Mouse (Mus musculus) cerebellum, postnatal 36 days (tissue): ENCODE results near the gene Gm17949.

Source experiments
- DNase-seq, 2 experiments: peaks; one replicate each; pipeline ENCODE4 v3.0.0; 2021 to 2022; ENCODE audit warnings: mixed read lengths in 2 of 2

The Gm17949 gene

GRCm38 (mm10) chr17:57011236-57012141 is at the start of gene Gm17949, which contains the start of gene Gtf2f1:
Gene Gm17949 (plus strand): TSS chr17:57011469.
Gene Gtf2f1 (minus strand): TSS chr17:57011288.
- peak; percentile 92 to 98 for DNase-seq

GRCm38 (mm10) chr17:56961880-56962279 is 49.4 kb upstream of the Gm17949 start:
- DNase-seq: no peak

- DNase-seq: no peak
Measured at GRCm38 (mm10) chr17:56962642-56963405, 48.4 kb upstream of the Gm17949 start.

DNA sequence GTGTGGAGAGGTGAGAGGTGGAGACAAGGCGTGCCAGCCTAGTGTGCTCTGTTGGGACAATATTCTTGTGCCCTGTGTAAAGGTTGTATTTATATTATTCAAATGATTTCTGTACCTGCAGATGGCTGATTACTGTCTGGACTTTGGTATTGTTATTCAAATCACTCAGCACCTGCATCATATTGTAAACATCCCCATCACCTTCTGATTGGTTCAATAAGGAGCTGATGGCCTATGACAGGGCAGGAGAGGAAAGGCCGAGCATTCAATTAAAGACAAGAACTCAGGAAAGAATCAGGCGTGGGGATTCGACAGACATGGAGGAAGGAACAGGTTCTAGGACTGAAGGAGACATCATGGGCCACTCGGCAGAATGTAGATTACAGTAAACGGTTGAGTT is 47.6 kb upstream of the Gm17949 start:
- no peak for DNase-seq

DNA sequence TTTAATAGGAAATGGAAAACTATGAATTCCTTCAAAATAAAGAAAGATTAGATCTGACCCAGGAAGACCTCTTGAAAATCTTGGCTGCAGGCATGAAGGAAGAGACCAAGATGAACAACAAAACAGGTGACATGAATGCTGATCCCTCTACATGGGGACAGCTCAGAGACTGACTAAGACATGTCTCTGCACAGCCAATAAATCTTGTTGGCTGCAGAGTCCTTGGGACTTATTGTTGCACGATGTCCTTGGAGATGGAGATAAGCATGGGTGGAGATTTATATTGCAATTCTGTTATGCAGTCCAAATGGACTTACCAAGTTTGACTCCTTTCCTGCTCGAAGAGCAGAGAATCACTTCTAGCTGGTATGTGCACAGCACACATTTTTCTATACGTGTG is 41.9 kb upstream of the Gm17949 start:
- DNase-seq: no peak

- DNase-seq: no peak
Measured at GRCm38 (mm10) chr17:56970081-56970480, 41.2 kb upstream of the Gm17949 start.

- DNase-seq: no peak
Measured at GRCm38 (mm10) chr17:56973956-56974707, 37.1 kb upstream of the Gm17949 start.

- no peak for DNase-seq
Measured at GRCm38 (mm10) chr17:56974708-56975240, 36.5 kb upstream of the Gm17949 start.

DNA sequence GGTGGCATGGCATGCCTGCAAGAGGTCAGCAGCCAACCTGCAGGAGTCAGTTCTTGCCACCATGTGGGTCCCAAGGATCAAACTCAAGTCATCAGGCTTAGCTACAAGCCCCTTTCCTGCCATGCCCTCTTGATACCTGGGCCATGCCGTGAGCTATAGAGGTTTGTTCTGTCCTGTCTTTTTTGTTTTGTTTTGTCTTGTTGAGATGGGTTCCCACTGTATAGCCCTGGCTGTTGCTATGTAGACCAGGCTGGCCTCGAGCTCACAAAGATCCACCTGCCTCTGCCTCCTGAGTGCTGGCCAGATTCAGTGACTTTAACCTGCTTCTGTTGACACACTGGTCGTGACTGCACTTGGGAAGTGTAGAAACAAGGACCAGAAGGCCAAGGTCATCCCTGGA is 35.9 kb upstream of the Gm17949 start:
- no peak for DNase-seq

DNA sequence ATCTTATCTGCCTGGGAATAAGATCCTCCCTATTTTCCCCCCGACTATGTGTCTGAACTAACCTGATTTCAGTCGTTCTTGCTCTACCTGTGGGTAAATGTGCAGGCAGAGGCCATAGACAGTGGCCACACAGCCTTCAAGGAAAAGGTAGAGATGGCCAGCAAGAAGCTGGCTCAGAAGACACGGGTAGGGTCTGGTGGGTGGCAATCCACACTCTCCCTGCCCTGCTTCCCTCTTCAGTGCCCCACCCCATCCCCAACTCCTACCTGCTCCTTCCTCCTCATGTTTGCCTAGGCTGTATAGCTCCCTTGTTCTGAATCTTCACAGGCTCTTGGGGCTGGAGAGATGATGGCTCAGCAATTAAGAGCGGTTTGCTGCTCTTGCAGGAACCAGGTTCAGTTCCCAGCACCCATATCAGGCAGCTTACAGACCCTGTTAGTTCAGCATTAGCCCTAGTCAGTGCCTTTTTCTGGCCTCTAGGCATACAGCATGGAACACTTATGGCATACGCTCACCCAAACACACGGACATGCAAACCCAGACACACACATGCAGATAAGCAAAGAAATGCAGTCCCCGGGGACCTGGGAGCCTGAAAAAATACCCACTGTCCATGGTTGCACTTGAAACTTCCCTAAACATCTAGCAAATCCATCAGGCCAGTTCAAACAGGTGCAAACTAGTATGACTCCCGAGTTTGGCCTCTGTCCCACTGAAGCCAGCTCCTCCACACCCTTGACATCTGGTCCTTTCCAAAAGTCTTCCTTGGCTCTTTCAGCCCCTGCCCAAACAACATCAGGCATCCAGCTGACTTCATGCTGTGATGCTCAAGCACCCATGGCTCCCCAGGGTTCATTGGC is 34.5 kb upstream of the Gm17949 start:
- no peak for DNase-seq

- no peak for DNase-seq
Measured at GRCm38 (mm10) chr17:56979524-56979923, 31.7 kb upstream of the Gm17949 start.

DNA sequence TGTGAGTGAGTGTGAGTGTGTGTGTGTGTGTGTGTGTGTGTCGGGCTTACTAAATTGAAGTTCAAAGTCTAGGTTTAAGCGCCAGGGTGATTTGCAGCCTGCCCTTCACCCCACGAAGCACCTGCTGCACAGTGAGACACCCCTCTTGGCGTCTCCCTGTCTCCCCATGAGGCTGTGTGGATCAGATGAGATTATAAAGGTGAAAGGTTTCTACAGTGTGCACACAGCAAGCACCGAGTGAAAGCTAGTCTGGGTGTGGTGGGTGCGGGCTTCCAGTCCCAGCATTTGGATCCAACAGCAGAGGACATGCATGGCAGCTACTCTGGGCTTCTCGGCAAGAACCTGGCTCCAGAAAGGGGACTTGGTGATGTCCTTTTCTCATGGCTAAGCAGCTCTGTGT is 30.2 kb upstream of the Gm17949 start:
- no peak for DNase-seq

- DNase-seq: no peak
Measured at GRCm38 (mm10) chr17:56982013-56982412, 29.3 kb upstream of the Gm17949 start, which contains the start of gene Acer1. Gene Acer1 (minus strand): TSS chr17:56982126.

GRCm38 (mm10) chr17:56984886-56985285 is 26.4 kb upstream of the Gm17949 start:
- DNase-seq: no peak

DNA sequence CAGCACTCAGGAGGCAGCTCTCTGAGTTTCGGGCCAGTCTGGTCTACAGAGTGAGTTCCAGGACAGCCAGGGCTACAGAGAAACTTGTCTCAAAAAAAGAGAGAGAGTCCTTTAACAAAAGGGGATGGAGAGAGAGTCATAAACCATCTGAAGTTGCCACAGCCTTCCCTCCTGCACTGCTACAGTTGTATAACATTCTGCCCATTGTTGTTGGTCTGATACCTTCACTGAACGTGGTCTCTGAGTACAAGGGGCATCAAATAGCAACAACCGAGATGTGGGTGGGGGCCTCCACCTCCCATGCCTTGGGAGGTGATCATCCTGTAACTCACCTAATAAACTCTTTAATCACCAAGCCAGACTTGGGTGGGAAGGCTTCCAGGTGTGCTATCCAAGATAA is 25.6 kb upstream of the Gm17949 start:
- no peak for DNase-seq

DNA sequence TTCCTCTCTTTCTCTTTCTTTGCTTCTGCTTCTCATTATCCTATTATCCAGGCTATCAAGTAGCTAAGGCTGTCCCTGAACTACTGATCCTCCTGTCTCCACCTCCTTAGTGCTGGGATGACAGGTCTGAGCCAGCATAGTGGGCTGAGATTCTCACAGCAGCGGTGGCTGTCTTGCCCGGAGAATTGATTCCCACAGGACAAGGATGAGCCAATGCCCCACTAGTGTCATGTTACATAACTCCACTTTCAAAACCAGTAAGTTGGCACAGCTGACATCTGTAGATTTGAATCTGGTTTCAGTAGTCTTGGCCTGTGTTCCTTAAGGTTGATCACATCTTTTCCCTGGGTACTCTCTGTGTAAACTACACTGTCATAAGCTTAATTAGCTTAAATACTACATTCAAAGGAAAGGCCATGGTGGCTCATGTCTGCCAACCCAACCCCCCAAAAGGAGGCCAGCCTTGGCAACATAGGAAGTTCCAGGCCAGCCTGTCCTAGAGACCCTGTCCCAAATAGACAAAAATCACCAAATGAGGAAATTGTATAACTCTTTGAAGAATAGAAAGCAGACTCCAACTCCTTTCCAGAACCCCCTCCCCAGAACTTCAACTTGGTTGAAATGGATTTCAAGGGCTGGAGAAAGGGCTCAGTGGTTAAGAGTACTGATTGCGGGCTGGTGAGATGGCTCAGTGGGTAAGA is 25.0 kb upstream of the Gm17949 start:
- DNase-seq: no peak

DNA sequence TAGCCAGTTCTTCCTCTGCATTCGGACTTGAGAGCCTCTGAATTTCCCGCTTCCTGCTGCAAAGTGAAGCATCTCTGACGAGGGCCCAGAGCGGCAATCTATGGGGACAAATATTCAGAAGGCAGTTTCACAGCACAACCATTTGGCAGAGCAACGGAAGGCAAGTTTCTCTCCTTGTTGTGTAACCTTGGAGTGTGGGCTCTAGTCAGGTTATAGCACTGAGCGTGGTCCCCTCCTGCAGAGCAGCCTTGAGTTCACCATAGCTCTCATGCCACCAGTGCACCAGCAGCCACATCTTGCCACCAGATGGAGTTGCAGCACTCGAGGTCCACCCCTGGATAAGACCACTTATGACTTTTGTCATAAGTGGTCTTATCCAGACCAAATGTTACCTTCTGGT is 22.8 kb upstream of the Gm17949 start:
- no peak for DNase-seq

DNA sequence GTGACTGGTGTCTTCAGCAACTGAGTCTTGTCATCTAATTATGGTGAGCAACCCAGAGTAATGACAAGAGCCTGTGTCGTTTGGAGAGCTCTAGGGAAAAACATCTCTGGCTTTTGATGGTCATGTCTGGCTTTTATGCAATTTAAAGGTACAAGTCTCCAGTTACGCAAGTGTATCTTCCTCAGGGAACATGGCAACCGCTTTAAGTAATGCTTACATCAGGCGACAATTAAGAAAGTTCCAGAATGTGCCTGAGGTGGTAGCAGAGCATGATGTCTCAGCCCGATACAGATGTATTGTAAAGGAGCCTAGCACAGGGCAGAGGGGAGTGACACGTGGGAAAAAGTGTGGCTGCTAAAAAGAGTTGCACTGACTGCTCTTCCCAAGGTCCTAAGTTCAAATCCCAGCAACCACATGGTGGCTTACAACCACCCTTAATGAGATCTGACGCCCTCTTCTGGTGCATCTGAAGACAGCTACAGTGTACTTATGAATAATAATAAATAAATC is 22.3 kb upstream of the Gm17949 start:
- no peak for DNase-seq

GRCm38 (mm10) chr17:56989467-56990114 is 21.7 kb upstream of the Gm17949 start:
- DNase-seq: peak; percentile 27 to 67

DNA sequence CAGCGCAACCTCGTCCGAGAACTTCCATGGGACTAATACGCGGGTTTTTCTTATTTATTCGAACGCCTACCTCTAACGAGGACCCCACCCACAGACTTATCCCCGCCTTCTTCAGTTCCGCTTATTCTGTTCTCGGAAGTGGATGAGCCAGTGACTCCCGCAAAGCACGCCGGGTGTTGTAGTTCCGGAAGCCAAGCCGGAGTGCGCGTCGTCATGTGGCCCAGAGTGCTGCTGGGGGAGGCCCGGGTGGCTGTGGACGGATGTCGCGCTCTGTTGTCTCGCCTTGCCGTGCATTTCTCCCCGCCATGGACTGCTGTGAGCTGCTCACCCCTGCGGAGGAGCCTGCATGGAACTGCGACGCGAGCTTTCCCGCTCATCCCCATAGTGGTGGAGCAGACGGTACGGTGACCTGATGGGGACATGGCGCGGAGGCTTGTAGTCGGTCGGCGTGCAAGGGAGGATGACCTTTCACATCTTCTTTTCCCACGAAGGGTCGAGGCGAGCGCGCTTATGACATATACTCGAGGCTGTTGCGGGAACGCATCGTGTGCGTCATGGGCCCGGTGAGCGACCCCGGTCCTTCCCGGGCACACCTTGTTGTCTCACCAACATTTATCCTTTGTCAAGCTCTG is 21.0 kb upstream of the Gm17949 start, which contains the start of gene Clpp:
Gene Clpp, plus strand, starts transcription at position 191 of the 632 bp plus-strand sequence.
- DNase-seq: peak; percentile 94 to 95
